Mouse (Mus musculus): ENCODE measurements around the gene Slc25a38.
A peak's percentile ranks its signal among the peaks of the same experiment; 100 is the strongest.
"Not testable (repeated sequence)": the region's sequence is repeated elsewhere in the genome, so short reads cannot be mapped to it uniquely, and the experiment has no call there.

The Slc25a38 gene

GRCm38 (mm10) chr9:120099304-120099703 is 10.9 kb upstream of the Slc25a38 start:
- no peak for DNase-seq (ENCODE audit: low spot score in 2 of 2)

DNA sequence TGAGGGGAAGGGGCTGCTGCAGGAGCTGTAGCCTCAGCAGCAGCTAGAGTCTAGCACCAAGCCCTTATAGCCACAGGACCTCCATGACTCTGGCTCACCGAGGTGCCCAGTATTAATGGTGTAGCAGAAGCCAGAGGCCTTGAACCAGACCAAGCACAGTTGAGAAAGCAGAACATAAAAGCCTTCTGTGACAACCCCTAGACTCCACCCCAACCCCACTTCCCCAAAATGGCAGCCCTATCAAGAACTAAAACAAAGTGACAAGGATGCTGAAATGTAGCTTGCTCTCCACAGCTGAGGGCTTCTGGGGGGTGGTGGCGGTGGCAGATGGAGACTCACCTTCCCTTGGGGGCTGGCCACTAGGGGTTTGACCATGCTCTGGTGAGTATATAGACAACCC is 9.0 kb upstream of the Slc25a38 start:
- no peak for DNase-seq (ENCODE audit: low spot score in 2 of 2)

DNA sequence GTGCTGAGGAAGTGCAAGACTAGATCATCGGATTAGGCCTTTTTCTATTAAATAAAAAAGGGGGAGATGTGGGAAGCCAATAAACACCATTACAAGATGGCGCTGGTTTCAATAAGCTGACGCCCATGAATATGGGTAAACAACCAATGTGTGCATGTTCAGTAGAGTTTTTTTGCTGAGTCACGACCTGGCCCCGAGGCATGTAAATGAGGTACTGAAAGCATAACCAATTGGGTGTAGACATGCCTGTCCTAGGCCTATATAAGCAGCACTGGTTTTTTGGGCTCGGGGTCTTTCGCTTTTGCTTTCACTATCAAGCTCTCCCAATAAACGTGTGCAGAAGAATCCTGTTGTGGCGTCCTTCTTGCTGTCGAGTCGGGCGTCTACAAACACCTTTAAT is 1.2 kb upstream of the Slc25a38 start:
- not testable (repeated sequence) for DNase-seq (ENCODE audit: low spot score in 2 of 2)

GRCm38 (mm10) chr9:120111156-120111945 is 1.2 kb downstream of the Slc25a38 start:
- DNase-seq (ENCODE audit: low spot score in 2 of 2): no peak

DNA sequence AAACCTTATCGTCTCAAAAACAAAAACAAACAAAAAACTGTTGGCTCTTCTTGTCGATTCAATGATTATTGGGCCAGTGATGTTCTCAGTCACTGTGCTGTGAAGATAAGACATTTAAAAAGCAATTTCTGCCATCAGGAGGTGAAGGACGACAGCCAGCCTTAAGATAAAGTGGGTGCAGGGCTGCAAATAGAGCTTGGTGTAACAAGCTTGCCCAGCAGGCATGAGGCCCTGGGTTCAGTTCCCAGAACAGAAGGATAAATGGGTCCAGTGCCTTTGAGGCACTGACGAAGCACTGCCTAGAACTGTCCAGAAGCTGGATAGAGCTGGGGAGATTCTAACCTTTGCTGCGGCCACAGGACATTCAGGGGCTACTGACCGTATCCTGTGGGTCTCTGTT is 2.3 kb downstream of the Slc25a38 start:
- DNase-seq (ENCODE audit: low spot score in 2 of 2): no peak

GRCm38 (mm10) chr9:120113456-120113855 is 3.3 kb downstream of the Slc25a38 start:
- DNase-seq (ENCODE audit: low spot score in 2 of 2): no peak

DNA sequence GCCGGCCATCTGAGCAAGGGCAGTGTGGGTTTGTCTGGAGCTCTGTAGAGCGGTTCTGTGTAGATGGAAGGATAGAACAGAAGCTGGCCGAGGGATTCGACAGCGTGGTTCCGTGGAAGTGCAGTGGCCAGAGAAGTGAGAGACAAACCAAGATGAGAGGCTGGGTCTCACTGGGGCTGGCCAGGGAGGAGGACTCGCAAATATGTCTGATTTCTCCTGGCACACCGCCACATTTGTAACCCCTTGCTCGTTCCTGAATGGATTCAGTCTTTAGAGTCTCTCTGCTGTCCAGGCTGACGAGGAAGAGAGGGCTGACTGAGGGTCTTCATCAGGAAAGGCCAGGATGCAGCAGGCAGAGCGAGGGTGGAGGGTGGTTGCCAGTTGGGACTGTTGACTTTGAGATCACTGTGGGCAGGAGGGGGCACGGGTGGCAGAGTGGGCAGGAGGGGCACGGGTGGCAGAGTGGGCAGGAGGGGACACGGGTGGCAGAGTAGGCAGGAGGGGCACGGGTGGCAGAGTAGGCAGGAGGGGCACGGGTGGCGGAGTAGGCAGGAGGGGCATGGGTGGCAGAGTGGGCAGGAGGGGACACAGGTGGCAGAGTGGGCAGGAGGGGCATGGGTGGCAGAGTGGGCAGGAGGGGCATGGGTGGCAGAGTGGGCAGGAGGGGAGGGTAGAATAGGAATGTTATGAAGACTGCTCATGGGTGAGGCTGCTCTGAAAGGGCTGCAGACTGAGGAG is 4.0 kb downstream of the Slc25a38 start:
- DNase-seq (ENCODE audit: low spot score in 2 of 2): no peak

DNA sequence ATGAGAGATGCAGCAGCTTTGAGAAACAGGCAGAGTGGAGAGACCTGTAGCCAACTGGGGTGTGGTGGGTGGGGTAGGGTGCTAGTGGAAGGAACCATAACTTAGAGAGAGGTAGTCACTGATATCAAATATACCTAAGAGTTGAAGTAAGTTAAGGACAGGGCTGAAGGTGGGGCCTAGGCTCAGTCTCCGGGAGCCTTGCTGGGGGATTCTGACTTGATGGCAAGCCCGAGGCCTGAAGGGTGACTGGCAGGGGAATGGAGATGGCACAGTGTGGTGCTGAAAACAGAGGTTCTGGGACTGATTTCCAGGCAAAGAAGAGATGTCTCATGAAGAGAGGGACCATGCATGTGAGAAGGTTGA is 4.6 kb downstream of the Slc25a38 start:
- no peak for DNase-seq (ENCODE audit: low spot score in 2 of 2)

GRCm38 (mm10) chr9:120115580-120115979 is 5.4 kb downstream of the Slc25a38 start:
- no peak for DNase-seq (ENCODE audit: low spot score in 2 of 2)

DNA sequence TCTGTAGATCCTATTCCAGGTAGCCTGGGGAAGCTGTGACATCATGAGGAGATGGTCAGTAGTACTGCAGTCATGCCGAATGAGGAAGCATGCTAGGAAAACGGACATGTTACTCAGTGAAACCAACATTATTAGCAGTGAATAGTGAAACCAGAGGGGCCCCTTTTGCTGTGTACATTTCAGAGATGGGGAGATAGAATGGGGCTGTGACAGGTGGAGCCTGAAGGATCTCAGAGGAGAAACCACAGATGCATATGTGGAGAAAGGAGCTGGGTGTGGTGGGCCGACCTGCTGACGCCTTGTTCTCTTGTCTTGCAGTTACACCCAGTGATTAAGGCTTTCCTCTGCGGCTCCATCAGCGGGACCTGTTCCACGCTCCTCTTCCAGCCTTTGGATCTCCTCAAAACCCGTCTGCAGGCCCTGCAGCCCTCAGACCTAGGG is 6.0 kb downstream of the Slc25a38 start:
- no peak for DNase-seq (ENCODE audit: low spot score in 2 of 2)

DNA sequence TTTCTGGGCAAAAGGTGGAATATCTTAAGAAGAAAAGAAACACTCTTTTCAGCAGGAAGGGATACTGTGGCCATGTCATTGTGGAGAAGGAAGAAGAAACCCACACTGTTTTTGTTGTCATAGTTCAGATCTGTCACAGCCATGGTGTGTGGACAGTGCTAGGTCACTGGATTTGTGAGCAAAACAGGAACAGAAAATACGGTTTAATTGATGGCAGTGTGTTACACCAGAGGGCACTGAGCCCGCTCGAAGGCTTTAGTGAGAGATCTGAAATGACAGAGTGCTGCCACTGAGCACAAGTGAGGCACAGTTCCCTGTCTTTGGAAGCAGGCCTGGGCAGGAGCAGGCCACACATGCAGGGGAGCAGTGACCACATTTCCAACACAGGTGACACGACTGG is 8.0 kb downstream of the Slc25a38 start:
- DNase-seq (ENCODE audit: low spot score in 2 of 2): no peak

DNA sequence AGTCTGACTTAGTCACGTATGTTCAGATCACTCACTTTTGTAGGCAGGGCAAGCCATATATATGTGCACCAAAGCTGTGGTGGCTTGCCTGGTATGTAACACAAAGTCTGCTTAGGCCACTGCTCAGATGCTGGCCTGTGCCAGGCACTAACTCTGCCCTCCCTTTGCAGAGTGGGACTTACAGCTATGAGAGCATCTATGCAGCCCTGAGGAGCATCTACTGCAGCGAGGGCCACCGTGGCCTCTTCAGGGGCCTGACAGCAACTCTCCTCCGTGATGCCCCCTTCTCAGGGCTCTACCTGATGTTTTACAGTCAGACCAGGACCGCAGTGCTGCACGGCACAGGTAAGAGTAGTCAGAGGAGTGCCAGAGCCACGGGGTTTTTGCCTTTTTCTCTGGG is 10.3 kb downstream of the Slc25a38 start:
- no peak for DNase-seq (ENCODE audit: low spot score in 2 of 2)

GRCm38 (mm10) chr9:120126868-120127267 is 16.7 kb downstream of the Slc25a38 start:
- DNase-seq (ENCODE audit: low spot score in 2 of 2): no peak

DNA sequence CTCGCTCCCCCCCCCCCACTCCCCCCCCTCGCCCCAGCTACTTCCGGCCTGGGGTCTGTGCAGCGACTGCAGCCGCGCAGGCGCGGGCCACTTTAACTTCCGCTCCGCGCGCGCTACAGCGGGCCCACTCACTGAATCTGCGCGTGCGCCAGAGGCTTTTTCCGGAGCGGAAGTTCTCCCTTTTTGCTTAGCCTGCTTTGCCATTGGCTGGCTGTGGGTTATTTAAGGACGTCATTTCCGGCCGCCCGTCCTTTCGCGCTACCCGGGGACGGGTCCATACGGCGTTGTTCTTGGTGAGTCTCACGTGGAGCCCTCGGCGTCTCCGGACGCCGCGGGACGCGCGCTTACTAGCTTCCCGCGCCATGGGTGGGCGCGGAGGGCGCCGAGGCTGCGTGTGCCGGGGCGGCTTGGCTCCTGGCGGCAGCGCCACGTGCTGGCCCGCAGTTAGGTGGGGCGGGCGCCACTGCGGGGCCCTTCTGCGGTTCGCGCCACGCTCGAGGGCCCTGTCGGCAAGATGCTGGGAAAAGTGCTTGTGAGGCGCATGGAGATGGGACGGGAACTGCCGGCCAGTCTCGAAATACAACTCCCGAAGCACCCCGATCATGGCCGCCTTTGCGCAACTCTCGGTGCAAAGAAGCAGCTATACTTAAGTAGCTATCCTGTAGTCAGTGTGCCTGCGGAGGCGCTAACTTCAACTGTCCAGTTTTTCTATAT is 17.5 kb downstream of the Slc25a38 start, which contains the start of gene Rpsa:
Gene Rpsa (plus strand): TSS at position 152 of the 714 bp plus-strand sequence.
- DNase-seq (ENCODE audit: low spot score in 2 of 2): peak; percentile 94 to 97

- DNase-seq (ENCODE audit: low spot score in 2 of 2): no peak
Observed at GRCm38 (mm10) chr9:120129276-120129675, 19.1 kb downstream of the Slc25a38 start.

DNA sequence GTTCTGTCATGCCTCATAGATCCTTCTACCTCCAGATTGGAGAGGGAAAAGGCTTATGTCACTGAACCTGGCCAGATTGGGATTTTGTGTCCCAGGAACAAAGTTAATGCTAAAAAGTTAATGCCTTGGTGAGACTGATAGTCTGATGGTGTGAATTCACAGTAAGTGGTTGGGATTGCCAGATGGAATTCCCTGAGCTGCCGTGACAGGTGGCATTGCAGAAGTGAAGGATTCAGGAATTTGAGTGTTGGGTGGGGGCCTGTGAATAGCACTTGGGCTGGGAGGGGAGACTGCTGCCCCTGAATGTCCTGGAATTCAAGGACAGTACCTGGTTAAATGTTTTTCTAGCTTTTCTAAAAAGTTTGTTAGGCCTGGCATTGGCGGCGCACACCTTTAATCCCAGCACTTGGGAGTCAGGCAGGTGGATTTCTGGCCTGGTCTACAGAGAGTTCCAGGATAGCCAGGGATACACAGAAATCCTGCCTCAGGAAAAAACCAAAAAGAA is 21.7 kb downstream of the Slc25a38 start:
- no peak for DNase-seq (ENCODE audit: low spot score in 2 of 2)

DNA sequence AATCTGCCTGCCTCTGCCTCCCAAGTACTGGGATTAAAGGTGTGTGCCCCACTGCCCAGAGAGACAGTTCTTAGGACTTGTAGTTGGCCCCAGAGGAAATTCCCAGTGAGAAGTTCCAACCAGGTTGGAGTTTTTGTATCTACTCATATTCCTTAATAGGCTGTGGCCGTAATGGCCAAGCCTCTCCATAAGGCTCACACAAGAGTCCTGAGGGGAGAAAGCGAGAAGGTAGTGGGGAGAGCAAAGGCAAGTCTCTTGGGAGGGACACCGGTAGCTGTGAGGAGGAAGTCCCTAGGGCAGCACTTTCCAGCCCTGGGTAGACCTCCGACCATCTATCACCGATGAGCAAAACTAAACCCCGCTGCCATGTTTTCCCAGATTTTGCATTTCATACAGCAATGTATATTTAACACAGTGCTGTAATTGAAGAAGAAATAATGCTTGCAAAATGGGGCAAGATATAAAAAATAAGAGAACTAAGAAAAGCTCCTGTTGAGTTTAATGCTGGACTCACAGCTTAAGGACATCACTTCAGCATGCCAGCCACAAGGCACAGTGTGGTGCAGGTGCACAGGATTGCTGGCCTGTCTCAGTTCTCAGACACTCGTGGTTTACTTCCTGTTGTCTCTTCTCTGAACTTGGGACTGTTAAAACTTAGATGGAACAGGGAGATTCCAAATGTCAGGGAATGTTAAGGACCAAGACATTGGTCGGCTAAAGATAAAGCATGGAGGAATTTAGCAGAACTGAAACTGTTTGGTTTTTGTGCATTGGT is 23.0 kb downstream of the Slc25a38 start:
- DNase-seq (ENCODE audit: low spot score in 2 of 2): no peak

DNA sequence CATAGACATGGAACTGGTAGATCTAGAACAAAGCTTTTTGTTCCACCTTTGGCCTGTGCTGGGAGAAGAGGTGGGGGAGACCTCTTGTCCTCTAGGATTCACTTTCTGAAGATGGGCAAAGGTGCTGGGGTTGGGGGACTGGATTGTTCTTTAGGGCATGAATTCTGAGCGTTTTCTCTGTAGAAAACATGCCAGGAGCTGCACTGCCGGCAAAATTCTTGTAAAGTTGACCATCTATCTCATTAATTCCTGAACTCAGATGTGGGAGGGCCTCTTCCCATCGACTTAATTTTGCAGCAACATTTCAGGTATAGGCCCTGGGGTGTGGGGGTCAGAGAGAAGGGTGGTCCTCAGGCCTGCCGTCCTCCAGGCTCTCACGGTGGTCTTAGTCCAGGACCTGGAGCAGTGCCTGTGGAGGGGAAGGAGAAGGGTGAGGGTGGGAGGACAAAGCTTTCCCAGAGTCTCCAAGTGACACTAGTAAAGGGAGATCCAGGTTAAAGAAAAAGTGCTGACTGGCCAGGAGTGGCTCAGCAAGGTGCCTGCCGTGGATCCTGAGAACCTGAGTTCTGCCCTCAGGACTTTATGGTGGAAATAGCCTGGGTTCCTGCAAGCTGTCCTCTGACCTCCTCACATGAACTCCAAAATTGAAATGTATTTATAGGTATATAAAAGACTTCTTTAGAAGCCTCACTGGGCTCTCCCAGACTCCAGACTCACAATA is 23.7 kb downstream of the Slc25a38 start:
- DNase-seq (ENCODE audit: low spot score in 2 of 2): no peak

DNA sequence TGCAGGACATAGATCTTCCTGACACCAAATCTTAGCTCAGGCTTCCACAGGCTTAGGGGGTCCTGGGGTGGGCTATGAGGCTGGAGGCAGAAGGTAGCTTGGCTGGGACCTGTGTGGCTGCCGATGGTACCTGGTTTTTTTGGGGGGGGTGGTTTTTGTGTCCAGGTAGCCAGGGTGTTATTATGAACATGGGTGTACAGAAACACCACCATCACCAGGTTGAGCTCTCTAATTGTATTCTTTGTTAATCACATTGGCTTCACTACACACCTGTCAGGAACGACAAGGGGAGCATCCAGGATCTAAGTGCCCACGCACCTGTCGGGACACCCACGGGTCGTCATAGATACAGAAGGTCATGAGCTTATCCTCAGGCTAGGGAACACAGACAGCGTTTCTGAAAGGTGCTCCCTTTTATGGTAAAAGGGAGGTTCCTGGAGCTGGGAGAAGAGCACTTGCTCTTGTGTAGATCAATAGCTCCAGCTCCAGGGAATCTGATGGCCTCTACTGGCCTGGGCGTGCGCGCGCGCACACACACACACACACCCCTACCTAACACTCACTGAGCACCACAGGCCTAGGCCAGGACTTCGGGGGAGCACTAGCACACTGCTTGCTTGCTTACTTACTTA is 24.5 kb downstream of the Slc25a38 start:
- no peak for DNase-seq (ENCODE audit: low spot score in 2 of 2)

GRCm38 (mm10) chr9:120135454-120135853 is 25.3 kb downstream of the Slc25a38 start:
- DNase-seq (ENCODE audit: low spot score in 2 of 2): no peak

Data from left cerebral cortex, adult 9 months (tissue).